Mouse (Mus musculus): ENCODE data around the gene Nup43. TPM values are rescaled to one million over a fixed set of nuclear protein-coding genes. Genes with fewer than 3 reads are reported as not detected.
"Not testable (repeated sequence)": the region's sequence is repeated elsewhere in the genome, so short reads cannot be mapped to it uniquely, and the experiment has no call there.

Gene Nup43
- 41.2 and 44.8 TPM in 2 replicates for polyA plus RNA-seq (2015; fragmentation: Nextera tagmentation; extraction: Ambion mirVana)

GRCm38 (mm10) chr10:7667342-7667802, at the start of gene Nup43:
Nup43 (plus strand) TSS chr10:7667503.
- H3K36me3 ChIP-seq = peaks cover 25% of the 10 kb centered on the region
- peak within 1 kb of the TSS; percentile 75 for H3K4me3 ChIP-seq (replicated peaks)
- peaks cover 18% of the 10 kb centered on the region for H3K4me1 ChIP-seq (replicated peaks)
- H3K27me3 ChIP-seq = no peaks in the 10 kb centered on the region
- peak within 1 kb of the TSS; percentile 67 for H3K27ac ChIP-seq
- under 1% methylated on average over 24 of the region's 24 CpGs for WGBS
- H3K9ac ChIP-seq (replicated peaks) = peak within 1 kb of the TSS; percentile 71
- peak; percentile 84 for ATAC-seq
- no peaks in the 10 kb centered on the region for H3K9me3 ChIP-seq
- H3K4me2 ChIP-seq (replicated peaks) = peak within 1 kb of the TSS; percentile 72

GRCm38 (mm10) chr10:7617556-7617955, 49.7 kb upstream of the Nup43 start:
- not testable (repeated sequence) for H3K4me2 ChIP-seq (replicated peaks); H3K9me3 ChIP-seq; ATAC-seq; H3K4me1 ChIP-seq (replicated peaks); H3K27me3 ChIP-seq; H3K27ac ChIP-seq; H3K4me3 ChIP-seq (replicated peaks); H3K9ac ChIP-seq (replicated peaks)
- WGBS = 26% methylated on average over 3 of the region's 3 CpGs
- peaks cover 13% of the 10 kb centered on the region for H3K36me3 ChIP-seq

GRCm38 (mm10) chr10:7619821-7620241, 47.5 kb upstream of the Nup43 start:
- Histone ChIP-seq H3K9ac (replicated peaks) (no peak overlapping the region), H3K36me3 (peaks cover 25% of the 10 kb centered on the region), H3K27me3 (no peaks in the 10 kb centered on the region), H3K4me2 (replicated peaks) (no peak overlapping the region), H3K4me3 (replicated peaks) (no peak overlapping the region), H3K27ac (no peak overlapping the region), H3K4me1 (replicated peaks) (no peaks in the 10 kb centered on the region), H3K9me3 (peaks cover 1% of the 10 kb centered on the region; the same call in 1 of the 2 replicates)
- 69% methylated on average over 5 of the region's 5 CpGs for WGBS
- ATAC-seq = peak; percentile 55; the same call in 1 of the 2 replicates

GRCm38 (mm10) chr10:7620723-7621122, 46.6 kb upstream of the Nup43 start:
- H3K4me3 ChIP-seq (replicated peaks) = no peak overlapping the region
- no peak overlapping the region for H3K27ac ChIP-seq
- WGBS = 66% methylated on average over 5 of the region's 5 CpGs

GRCm38 (mm10) chr10:7622378-7622777, 44.9 kb upstream of the Nup43 start:
- Histone ChIP-seq H3K4me3 (replicated peaks) (no peak overlapping the region), H3K27ac (no peak overlapping the region), H3K4me2 (replicated peaks) (no peak overlapping the region), H3K27me3 (no peaks in the 10 kb centered on the region), H3K9ac (replicated peaks) (no peak overlapping the region), H3K4me1 (replicated peaks) (no peaks in the 10 kb centered on the region), H3K9me3 (no peaks in the 10 kb centered on the region), H3K36me3 (peaks cover 26% of the 10 kb centered on the region)
- WGBS = 97% methylated on average over 3 of the region's 3 CpGs
- ATAC-seq = no peak

More at GRCm38 (mm10) chr10:7620723-7621122, 46.6 kb upstream of the Nup43 start:
- no peaks in the 10 kb centered on the region for H3K9me3 ChIP-seq
- ATAC-seq = 0 out of 2 replicates have a peak, but pooled peaks have one; percentile 45
- H3K4me1 ChIP-seq (replicated peaks) = no peaks in the 10 kb centered on the region
- peaks cover 23% of the 10 kb centered on the region for H3K36me3 ChIP-seq
- H3K4me2 ChIP-seq (replicated peaks) = no peak overlapping the region
- no peak overlapping the region for H3K9ac ChIP-seq (replicated peaks)
- H3K27me3 ChIP-seq = no peaks in the 10 kb centered on the region

- ATAC-seq = no peak
- H3K4me3 ChIP-seq (replicated peaks) = no peak overlapping the region
- peaks cover 39% of the 10 kb centered on the region for H3K36me3 ChIP-seq
- no peaks in the 10 kb centered on the region for H3K4me1 ChIP-seq (replicated peaks)
- H3K27ac ChIP-seq = no peak overlapping the region
- H3K9ac ChIP-seq (replicated peaks) = no peak overlapping the region
- H3K4me2 ChIP-seq (replicated peaks) = no peak overlapping the region
- H3K27me3 ChIP-seq = no peaks in the 10 kb centered on the region
- WGBS = 94% methylated on average over 3 of the region's 3 CpGs
- no peaks in the 10 kb centered on the region for H3K9me3 ChIP-seq
Observed at GRCm38 (mm10) chr10:7623861-7624518, 43.3 kb upstream of the Nup43 start.

- Histone ChIP-seq H3K4me2 (replicated peaks) (no peak overlapping the region), H3K27ac (no peak overlapping the region), H3K36me3 (peaks cover 65% of the 10 kb centered on the region), H3K9me3 (no peaks in the 10 kb centered on the region), H3K4me1 (replicated peaks) (no peaks in the 10 kb centered on the region), H3K9ac (replicated peaks) (no peak overlapping the region), H3K4me3 (replicated peaks) (no peak overlapping the region), H3K27me3 (no peaks in the 10 kb centered on the region)
- 96% methylated on average over 4 of the region's 4 CpGs for WGBS
- no peak for ATAC-seq
Observed at GRCm38 (mm10) chr10:7629092-7629491, 38.2 kb upstream of the Nup43 start.

GRCm38 (mm10) chr10:7630286-7630685, 37.0 kb upstream of the Nup43 start:
- H3K27me3 ChIP-seq = no peaks in the 10 kb centered on the region
- no peak overlapping the region for H3K27ac ChIP-seq
- H3K9ac ChIP-seq (replicated peaks) = no peak overlapping the region
- WGBS = 93% methylated on average over 5 of the region's 5 CpGs
- no peak for ATAC-seq
- H3K4me1 ChIP-seq (replicated peaks) = no peaks in the 10 kb centered on the region
- H3K9me3 ChIP-seq = no peaks in the 10 kb centered on the region
- H3K4me2 ChIP-seq (replicated peaks) = no peak overlapping the region
- no peak overlapping the region for H3K4me3 ChIP-seq (replicated peaks)
- H3K36me3 ChIP-seq = peaks cover 58% of the 10 kb centered on the region

GRCm38 (mm10) chr10:7630951-7631720, 36.2 kb upstream of the Nup43 start:
- H3K36me3 ChIP-seq = peaks cover 55% of the 10 kb centered on the region
- H3K4me1 ChIP-seq (replicated peaks) = no peaks in the 10 kb centered on the region
- 77% methylated on average over 16 of the region's 16 CpGs for WGBS
- no peak overlapping the region for H3K27ac ChIP-seq
- no peak for ATAC-seq
- no peak overlapping the region for H3K4me3 ChIP-seq (replicated peaks)
- no peak overlapping the region for H3K4me2 ChIP-seq (replicated peaks)
- no peak overlapping the region for H3K9ac ChIP-seq (replicated peaks)
- H3K27me3 ChIP-seq = no peaks in the 10 kb centered on the region
- no peaks in the 10 kb centered on the region for H3K9me3 ChIP-seq

GRCm38 (mm10) chr10:7640366-7640765, 26.9 kb upstream of the Nup43 start:
- Histone ChIP-seq H3K9me3 (no peaks in the 10 kb centered on the region), H3K4me2 (replicated peaks) (no peak overlapping the region), H3K27ac (no peak overlapping the region), H3K4me1 (replicated peaks) (no peaks in the 10 kb centered on the region), H3K9ac (replicated peaks) (no peak overlapping the region), H3K36me3 (peaks cover 59% of the 10 kb centered on the region), H3K27me3 (no peaks in the 10 kb centered on the region), H3K4me3 (replicated peaks) (no peak overlapping the region)
- WGBS = 95% methylated on average over 12 of the region's 12 CpGs
- no peak for ATAC-seq

GRCm38 (mm10) chr10:7645911-7646310, 21.4 kb upstream of the Nup43 start:
- H3K36me3 ChIP-seq = peaks cover 49% of the 10 kb centered on the region
- 91% methylated on average over 2 of the region's 2 CpGs for WGBS
- ATAC-seq = no peak

GRCm38 (mm10) chr10:7649059-7649458, 18.2 kb upstream of the Nup43 start:
- WGBS = 91% methylated on average over 4 of the region's 4 CpGs
- ATAC-seq = no peak
- peaks cover 34% of the 10 kb centered on the region for H3K36me3 ChIP-seq
- no peak overlapping the region for H3K4me3 ChIP-seq (replicated peaks)
- no peak overlapping the region for H3K9ac ChIP-seq (replicated peaks)
- H3K4me2 ChIP-seq (replicated peaks) = no peak overlapping the region
- no peak overlapping the region for H3K27ac ChIP-seq
- no peaks in the 10 kb centered on the region for H3K9me3 ChIP-seq
- no peaks in the 10 kb centered on the region for H3K4me1 ChIP-seq (replicated peaks)
- no peaks in the 10 kb centered on the region for H3K27me3 ChIP-seq

More at GRCm38 (mm10) chr10:7645911-7646310, 21.4 kb upstream of the Nup43 start:
- Histone ChIP-seq H3K9ac (replicated peaks) (no peak overlapping the region), H3K4me3 (replicated peaks) (no peak overlapping the region), H3K27ac (no peak overlapping the region), H3K4me1 (replicated peaks) (no peaks in the 10 kb centered on the region), H3K9me3 (no peaks in the 10 kb centered on the region), H3K4me2 (replicated peaks) (no peak overlapping the region), H3K27me3 (no peaks in the 10 kb centered on the region)
